Mouse (Mus musculus) pancreas, adult 10 weeks (tissue): Measurements from ENCODE around the gene Ercc6l2. TPM values are rescaled to one million over a fixed set of nuclear protein-coding genes. Genes with fewer than 3 reads are reported as not detected.

Experiments used
- polyA plus RNA-seq: library from polyadenylated mRNA; stranded (reverse); fragments of 350-450 nt; fragmentation: Illumina TruSeq; extraction: RNeasy Lipid Tissue Mini Kit (QIAGEN cat#74804); gene quantifications from one replicate; pipeline ENCODE4 v1.2.3, GENCODE M21; 2015; ENCODE audit warnings: low read depth, low replicate concordance; ENCODE audit not compliant: insufficient read depth

Ercc6l2 gene
- polyA plus RNA-seq: 4.8 TPM

GRCm38 (mm10) chr13:63814746-63815681 is at the start of gene Ercc6l2:
Ercc6l2 (plus strand) TSS chr13:63815240.

Other genes starting within 250 kb of the Ercc6l2 start
- 3.6 TPM for gene Ptch1, start 241.6 kb upstream of the Ercc6l2 start, polyA plus RNA-seq